Mouse (Mus musculus) stomach, postnatal 0 days (tissue): ENCODE results near the gene Wfdc3.

Source experiments
- CTCF ChIP-seq: IDR thresholded peaks from 2 replicates; pipeline ENCODE4 v1.5.1; 2016; ENCODE audit warnings: antibody characterized with exemption, low read depth, mild to moderate bottlenecking, moderate library complexity
- EP300 ChIP-seq: optimal IDR thresholded peaks from 2 replicates; pipeline ENCODE3; 2016; ENCODE audit warnings: antibody characterized with exemption

- TF ChIP-seq EP300 (no peak), CTCF (no peak)
These were observed 44.0 kb downstream of the Wfdc3 start for GRCm38 (mm10) chr2:164701761-164702160.
